Mouse (Mus musculus): ENCODE data around the gene Hmgn3.

DNA sequence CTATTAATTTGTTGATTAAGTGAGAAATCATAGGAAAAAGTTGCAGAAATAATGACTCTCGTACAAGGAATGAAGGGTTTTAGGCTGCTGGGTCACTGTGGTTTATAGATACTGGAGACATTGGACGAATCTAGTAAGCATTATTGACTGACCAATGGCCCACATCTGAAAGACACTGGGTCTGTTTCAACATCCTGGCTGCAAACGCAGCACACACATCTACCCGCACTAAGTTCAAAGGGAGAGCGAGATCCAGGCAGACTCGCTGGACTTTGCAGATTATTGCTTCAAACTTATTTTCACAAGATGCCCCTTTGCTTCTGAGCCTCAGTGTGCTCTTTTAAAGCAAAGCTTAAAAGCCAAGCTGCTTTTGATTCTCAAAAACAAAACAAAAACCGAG lies 29.0 kb downstream of the Hmgn3 start:
- TF ChIP-seq CTCF (IDR thresholded peaks at IDR 0.05; ENCODE audit: extremely low read depth, insufficient read length, insufficient replicate concordance, low read depth, low read length) (no peak), POLR2A (IDR thresholded peaks at IDR 0.05; ENCODE audit: low read depth, low read length) (no peak)
